Mouse (Mus musculus): ENCODE data around the gene Phlda1.
"Not testable (repeated sequence)": the region's sequence is repeated elsewhere in the genome, so short reads cannot be mapped to it uniquely, and the experiment has no call there.

Gene Phlda1

GRCm38 (mm10) chr10:111506101-111506925, at the start of gene Phlda1:
Gene Phlda1, plus strand, starts transcription at chr10:111506286.
- peak; percentile 97 for DNase-seq (ENCODE audit: low spot score)

DNA sequence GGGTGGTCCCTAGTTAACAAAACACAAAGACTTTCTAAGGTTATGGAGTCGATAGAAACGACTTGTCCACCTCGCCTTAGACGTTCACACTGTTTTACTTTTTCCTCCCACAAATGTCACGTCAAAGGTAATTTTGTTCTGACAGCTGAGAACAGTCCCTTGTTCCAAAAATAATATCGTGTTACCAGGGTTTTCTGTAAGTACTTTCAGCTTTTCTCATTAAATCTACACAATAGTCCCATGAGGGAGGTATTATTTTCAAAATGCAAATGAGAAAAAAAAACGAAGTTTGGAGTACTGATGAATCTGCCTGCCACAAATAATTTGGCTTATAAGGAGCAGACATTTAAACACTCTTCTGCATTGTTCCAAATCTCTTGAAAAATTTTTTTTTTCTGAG, 48.0 kb upstream of the Phlda1 start:
- DNase-seq (ENCODE audit: low spot score): no peak

- DNase-seq (ENCODE audit: low spot score): no peak
Observed at GRCm38 (mm10) chr10:111459040-111459439, 47.0 kb upstream of the Phlda1 start.

- DNase-seq (ENCODE audit: low spot score): no peak
Observed at GRCm38 (mm10) chr10:111459874-111460273, 46.2 kb upstream of the Phlda1 start.

DNA sequence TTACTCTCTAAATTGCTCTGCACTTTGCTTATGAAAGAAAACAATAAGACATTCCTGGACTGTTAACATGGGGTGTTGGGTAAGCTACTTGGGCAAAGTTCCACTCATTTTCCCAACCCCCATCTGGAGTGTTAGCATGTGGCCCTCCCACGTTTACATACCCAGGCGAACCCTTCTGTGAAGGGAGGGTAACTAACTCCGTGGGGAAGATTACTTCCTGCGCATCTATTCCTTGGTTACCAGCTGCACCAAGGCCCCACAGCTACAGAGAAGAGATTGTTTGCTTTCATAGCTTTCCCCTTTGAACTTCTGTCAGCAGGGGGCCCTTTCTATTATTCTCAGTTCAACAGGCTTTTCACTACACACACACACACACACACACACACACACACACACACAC, 45.7 kb upstream of the Phlda1 start:
- no peak for DNase-seq (ENCODE audit: low spot score)

- DNase-seq (ENCODE audit: low spot score): no peak
Observed at GRCm38 (mm10) chr10:111464833-111465232, 41.3 kb upstream of the Phlda1 start.

DNA sequence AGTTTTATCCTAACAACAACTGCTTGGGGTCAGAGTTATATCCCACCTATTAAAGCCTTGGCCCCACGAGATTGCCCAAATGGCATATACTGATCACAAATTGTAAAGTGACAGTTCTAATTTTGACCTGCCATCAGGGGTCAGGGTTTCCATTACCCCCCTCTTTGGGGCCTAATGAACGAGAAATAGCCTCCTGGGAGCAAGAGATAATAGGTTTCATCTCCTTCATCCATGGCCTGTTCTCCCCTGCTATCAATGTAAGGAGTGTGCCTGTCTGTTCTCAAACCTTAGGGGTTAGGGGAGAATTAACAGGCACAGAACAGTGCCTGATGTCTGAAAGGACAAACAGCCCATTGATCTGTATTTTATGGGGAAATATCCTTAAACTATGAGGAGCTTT, 40.7 kb upstream of the Phlda1 start:
- no peak for DNase-seq (ENCODE audit: low spot score)

GRCm38 (mm10) chr10:111471166-111471565, 34.9 kb upstream of the Phlda1 start:
- DNase-seq (ENCODE audit: low spot score): no peak

GRCm38 (mm10) chr10:111472686-111473510, 33.2 kb upstream of the Phlda1 start, which contains the start of gene Nap1l1:
Gene Nap1l1, plus strand, starts transcription at chr10:111473223.
- DNase-seq (ENCODE audit: low spot score): peak; percentile 94

DNA sequence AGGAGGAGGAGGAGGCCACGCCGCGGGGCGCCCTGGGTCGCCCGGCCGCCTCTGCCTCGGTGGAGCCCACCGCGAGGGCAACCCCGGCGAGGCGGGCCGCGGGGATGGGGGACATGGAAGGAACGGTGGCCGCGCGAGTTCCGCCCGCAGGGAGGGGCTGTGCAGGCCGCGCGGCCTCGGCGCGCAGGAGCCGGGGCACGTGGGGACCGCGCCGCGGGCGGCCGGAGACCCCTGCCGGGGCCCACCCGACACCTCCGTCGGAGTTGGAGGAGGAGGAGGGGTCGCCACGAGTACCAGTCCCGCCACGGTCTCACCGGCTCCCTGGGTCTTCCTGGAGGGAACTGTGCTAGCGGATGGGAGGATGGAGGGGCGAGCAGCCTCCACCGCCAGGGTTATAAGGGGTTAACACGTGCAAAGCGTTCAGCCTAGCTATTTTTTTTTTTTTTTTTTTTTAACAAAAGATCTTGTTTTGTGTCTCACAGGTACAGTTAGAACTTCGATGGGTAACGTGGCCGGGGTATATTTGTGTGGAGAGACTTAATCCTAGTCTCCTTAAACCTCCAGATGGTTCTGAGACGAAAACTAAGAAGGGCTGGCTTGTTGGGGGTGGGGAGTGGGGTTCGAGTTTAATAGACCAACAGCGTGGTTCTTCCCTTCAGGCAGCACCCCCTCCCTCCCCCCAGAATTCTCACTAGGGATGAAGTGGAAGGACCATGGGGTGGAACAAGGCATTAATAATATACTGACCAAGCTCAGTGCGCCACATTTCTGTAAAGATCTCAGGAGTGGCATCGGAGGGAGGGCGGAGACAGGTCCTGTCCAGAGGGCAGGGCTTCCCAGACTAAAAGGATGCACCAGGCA, 32.3 kb upstream of the Phlda1 start:
- peak; percentile 41 for DNase-seq (ENCODE audit: low spot score)

DNA sequence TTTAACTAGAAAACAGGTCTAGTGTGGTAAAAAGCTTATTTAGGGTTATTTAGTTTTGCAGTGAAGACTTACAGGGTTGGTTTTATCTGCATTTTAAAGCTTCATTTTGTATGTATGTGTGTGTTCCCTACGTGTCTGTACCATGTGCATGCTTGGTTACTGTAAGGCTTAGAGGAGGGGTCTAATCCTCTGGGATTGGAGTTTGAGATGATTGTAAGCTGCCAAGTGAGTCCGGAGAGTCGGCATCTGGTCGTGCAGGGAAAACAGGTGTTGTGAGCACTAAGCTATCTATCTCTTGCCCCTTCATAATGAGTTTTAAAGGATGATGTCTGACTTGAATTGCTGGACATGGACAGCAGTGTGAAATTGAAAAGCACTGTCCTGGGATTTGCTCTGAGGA, 29.8 kb upstream of the Phlda1 start:
- no peak for DNase-seq (ENCODE audit: low spot score)

DNA sequence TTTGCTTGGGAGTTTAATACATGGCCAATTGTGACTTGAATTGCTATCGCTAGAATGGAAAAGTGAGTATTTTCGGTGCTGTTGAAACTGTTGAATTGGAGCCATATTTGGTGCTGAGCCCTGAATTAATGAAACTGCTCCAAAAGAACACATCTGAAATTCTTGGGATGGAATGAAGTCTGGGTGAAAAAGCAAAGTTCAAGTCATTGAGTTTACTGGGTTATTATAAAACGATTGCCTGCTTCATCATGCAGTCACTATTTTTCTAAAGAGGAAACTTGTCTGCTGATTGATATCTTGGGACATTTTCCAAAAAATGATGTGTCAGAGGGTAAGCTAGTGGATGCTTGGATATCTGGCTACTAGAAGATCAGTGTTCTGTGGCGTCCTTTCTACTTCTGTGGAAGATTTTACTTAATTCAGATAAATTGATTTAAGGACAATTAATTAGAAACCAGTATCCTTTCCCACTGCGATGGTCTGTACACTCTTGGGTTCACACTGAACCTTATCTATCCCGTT, 29.0 kb upstream of the Phlda1 start:
- no peak for DNase-seq (ENCODE audit: low spot score)

GRCm38 (mm10) chr10:111479599-111479998, 26.5 kb upstream of the Phlda1 start:
- no peak for DNase-seq (ENCODE audit: low spot score)

- no peak for DNase-seq (ENCODE audit: low spot score)
Observed at GRCm38 (mm10) chr10:111482654-111483053, 23.4 kb upstream of the Phlda1 start.

- DNase-seq (ENCODE audit: low spot score): no peak
Observed at GRCm38 (mm10) chr10:111484079-111484478, 22.0 kb upstream of the Phlda1 start.

DNA sequence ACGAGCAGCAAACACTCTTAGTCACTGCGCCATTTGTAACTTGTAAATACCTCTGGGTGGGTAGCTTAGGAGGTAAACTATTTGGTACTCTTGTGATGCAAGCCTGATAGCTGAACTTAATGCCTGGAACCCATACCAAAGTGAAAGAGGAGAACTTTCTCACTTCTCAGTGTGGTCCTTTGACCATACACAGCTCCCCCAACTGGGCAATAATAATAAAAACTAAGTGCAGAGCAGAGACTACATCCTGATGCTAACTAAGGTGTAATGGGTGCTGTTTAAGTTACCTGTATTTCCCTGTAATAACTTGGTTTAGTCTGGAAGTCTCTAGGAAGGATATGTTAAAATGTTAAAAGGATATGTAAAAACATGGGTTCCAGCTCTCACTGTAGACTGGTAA, 17.3 kb upstream of the Phlda1 start:
- no peak for DNase-seq (ENCODE audit: low spot score)

DNA sequence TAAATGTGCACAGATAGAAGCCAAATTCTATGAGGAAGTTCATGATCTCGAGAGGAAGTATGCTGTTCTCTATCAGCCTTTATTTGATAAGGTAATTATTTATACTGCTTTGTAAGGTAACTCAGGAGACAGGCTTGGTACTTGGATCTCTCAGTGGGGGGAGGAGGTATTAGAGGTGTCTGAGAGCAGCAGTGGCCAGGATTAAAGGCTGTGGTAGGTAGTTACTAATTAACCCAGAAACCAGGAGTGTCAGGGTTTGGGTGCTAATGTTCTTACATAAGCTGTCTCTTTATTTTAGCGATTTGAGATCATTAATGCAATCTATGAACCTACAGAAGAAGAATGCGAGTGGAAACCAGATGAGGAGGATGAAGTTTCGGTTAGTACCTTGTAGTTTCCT, 16.0 kb upstream of the Phlda1 start:
- DNase-seq (ENCODE audit: low spot score): not testable (repeated sequence)

DNA sequence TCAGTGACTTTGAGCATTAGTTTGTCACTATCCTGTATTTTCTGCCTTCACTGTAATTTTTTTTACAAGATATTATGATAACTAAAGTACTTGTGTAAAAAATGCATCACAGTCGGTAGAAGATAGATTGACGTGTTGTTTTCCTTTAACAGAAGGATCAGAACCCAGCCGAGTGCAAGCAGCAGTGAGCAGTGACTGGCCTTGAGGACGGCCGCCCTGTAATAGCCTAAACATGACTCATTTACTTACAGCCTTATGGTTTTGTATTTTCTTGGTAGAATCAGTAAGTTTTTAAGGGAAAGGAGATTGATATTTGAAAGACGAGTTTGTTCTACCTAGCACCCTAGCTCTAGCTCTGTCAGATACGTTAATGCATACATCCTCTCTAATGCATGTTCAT, 10.2 kb upstream of the Phlda1 start:
- DNase-seq (ENCODE audit: low spot score): no peak

- no peak for DNase-seq (ENCODE audit: low spot score)
Observed at GRCm38 (mm10) chr10:111499892-111500291, 6.2 kb upstream of the Phlda1 start.

DNA sequence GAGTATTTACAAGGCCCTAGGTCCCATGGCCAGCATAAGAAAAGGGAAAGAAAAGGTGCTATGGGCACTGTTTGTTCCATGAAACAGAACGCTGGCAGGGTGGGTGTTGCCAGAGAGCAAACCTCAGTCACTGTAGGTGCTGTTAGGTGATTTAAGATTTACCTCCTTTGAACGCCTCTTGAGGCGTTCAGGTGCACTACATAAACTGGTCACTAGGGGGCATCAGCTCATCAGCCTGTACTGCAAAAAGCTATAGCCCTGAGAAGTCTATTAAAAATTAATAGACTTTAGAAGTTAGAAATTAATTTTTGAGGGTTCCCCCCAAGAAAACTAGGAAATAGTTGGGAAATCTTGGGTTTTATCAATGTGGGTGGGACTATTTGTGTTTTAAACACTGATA, 3.0 kb upstream of the Phlda1 start:
- DNase-seq (ENCODE audit: low spot score): peak; percentile 77

- DNase-seq (ENCODE audit: low spot score): no peak
Observed at GRCm38 (mm10) chr10:111503716-111504115, 2.4 kb upstream of the Phlda1 start.

DNA sequence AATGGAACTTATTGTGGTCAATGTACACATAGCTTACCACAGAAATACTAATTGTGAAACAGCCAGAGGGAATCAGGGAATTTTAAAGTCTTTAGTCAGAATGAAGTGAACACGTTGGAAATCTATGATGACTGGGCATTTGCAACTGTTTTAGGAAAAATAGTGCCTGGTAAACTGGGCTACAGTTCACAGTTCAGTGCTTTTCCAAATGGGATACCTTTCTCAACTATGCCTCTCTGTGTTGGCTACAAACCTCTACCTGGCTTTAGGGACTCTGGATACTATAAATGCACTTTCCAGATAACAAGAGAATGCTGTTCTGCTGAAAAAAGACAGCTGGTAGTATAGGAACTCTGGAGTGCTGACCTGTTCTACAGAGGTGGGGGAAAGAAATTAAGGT, 1.5 kb upstream of the Phlda1 start:
- DNase-seq (ENCODE audit: low spot score): no peak

Measured in urinary bladder, postnatal 25 days (tissue).